In genomic region chr14:56057722-56058121, GRCm38 (mm10) we compare ENCODE assay signal across 18 mouse cellular contexts. TPM values are rescaled to one million over a fixed set of nuclear protein-coding genes. Genes with fewer than 3 reads are reported as not detected.
"Had no signal": no experiment of that assay in that cellular context is flagged by ENCODE, and none has a peak within 500 bp of the region (broad histone marks: within the 10 kb centered on the region; RNA-seq: fewer than 3 reads in every experiment).

No protein-coding gene starts in this region.

- ATAC-seq: liver, embryonic 12.5 days had no signal

- H3K27ac ChIP-seq: kidney, embryonic 15.5 days; left cerebral cortex, adult 2 months; limb, embryonic 10.5 days; liver, embryonic 12.5 days; lung, embryonic 15.5 days; macrophage; neural tube, embryonic 15.5 days had no signal

- H3K27me3 ChIP-seq: kidney, embryonic 15.5 days; lung, embryonic 15.5 days; neural tube, embryonic 15.5 days had no signal

- H3K36me3 ChIP-seq: kidney, embryonic 15.5 days; limb, embryonic 10.5 days; liver, embryonic 12.5 days; lung, embryonic 15.5 days; neural tube, embryonic 15.5 days had no signal

- H3K4me3 ChIP-seq: kidney, embryonic 15.5 days; left cerebral cortex, adult 2 months; limb, embryonic 10.5 days; liver, embryonic 12.5 days; lung, embryonic 15.5 days; myocyte; neural tube, embryonic 15.5 days had no signal

- H3K9ac ChIP-seq: kidney, embryonic 15.5 days; liver, embryonic 12.5 days; lung, embryonic 15.5 days; neural tube, embryonic 15.5 days had no signal

- H3K4me1 ChIP-seq: kidney, embryonic 15.5 days; limb, embryonic 10.5 days; lung, embryonic 15.5 days; neural tube, embryonic 15.5 days had no signal

- DNase-seq: kidney, postnatal 14 days; lung, postnatal 14 days; midbrain, embryonic 14.5 days; thymus, adult 18-20 months; thymus, postnatal 14 days had no signal

- H3K4me2 ChIP-seq: kidney, embryonic 15.5 days; liver, embryonic 12.5 days; lung, embryonic 15.5 days; neural tube, embryonic 15.5 days had no signal

- H3K9me3 ChIP-seq: kidney, embryonic 15.5 days; limb, embryonic 10.5 days; liver, embryonic 12.5 days; lung, embryonic 15.5 days; neural tube, embryonic 15.5 days had no signal

RNA-seq across cellular contexts. Expression of gene Mcpt4, which starts 4.4 kb away (rescaled TPM):
- total RNA-seq: left cerebral cortex, adult 2 months; left cerebral cortex, postnatal 14 days had no signal
- polyA plus RNA-seq: kidney, embryonic 15.5 days; limb, embryonic 10.5 days; liver, embryonic 12.5 days; liver, embryonic 16.5 days; macrophage; midbrain, embryonic 14.5 days; neural tube, embryonic 11.5 days had no signal

RNA-seq across cellular contexts. Expression of gene Mcpt2, which starts 15.9 kb away (rescaled TPM):
- total RNA-seq: layer of hippocampus, postnatal 25 days; left cerebral cortex, adult 2 months; left cerebral cortex, postnatal 14 days had no signal
- polyA plus RNA-seq: kidney, embryonic 15.5 days; limb, embryonic 10.5 days; lung, embryonic 15.5 days; macrophage; midbrain, embryonic 14.5 days; myocyte; neural tube, embryonic 11.5 days; neural tube, embryonic 15.5 days had no signal

RNA-seq across cellular contexts. Expression of gene Mcpt8, which starts 27.4 kb away (rescaled TPM):
- total RNA-seq: layer of hippocampus, postnatal 25 days; left cerebral cortex, adult 2 months; left cerebral cortex, postnatal 14 days had no signal
- polyA plus RNA-seq: limb, embryonic 10.5 days; midbrain, embryonic 14.5 days; neural tube, embryonic 11.5 days had no signal

RNA-seq across cellular contexts. Expression of gene Mcpt9, which starts 27.4 kb away (rescaled TPM):
- total RNA-seq: layer of hippocampus, postnatal 25 days; left cerebral cortex, adult 2 months; left cerebral cortex, postnatal 14 days had no signal
- polyA plus RNA-seq: kidney, embryonic 15.5 days; limb, embryonic 10.5 days; limb, embryonic 14.5 days; liver, embryonic 12.5 days; liver, embryonic 16.5 days; lung, embryonic 15.5 days; macrophage; midbrain, embryonic 14.5 days; myocyte; neural tube, embryonic 11.5 days; neural tube, embryonic 15.5 days had no signal

RNA-seq across cellular contexts. Expression of gene Mcpt1, which starts 40.0 kb away (rescaled TPM):
- total RNA-seq: layer of hippocampus, postnatal 25 days; left cerebral cortex, adult 2 months; left cerebral cortex, postnatal 14 days had no signal
- polyA plus RNA-seq: kidney, embryonic 15.5 days; limb, embryonic 10.5 days; liver, embryonic 12.5 days; liver, embryonic 16.5 days; lung, embryonic 15.5 days; macrophage; midbrain, embryonic 14.5 days; neural tube, embryonic 11.5 days; neural tube, embryonic 15.5 days had no signal
